Mouse (Mus musculus): Measurements from ENCODE around the gene Daglb. TPM values are rescaled to one million over a fixed set of nuclear protein-coding genes. Genes with fewer than 3 reads are reported as not detected.

The Daglb gene
- polyA plus RNA-seq, 1 experiment from 2014 or later: 10.3 TPM

DNA sequence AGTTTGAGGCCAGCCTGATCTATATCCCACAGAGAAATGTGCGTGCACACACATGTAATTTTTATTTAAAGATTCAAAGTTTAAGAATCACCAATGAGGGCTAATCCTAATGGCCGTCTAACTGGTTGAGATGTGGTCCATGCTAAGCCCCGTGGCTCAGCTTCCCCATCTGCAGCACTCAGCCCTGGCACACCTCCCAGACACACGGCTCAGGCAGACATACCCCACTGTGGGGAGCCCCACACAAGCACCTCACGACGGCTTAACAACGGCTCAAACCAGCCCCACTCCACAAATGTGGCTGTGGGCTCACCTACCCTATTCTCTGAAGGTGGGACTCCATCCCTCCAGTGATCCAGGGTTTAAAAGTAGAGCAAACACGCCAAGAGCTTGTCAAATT, 40.7 kb downstream of the Daglb start:
- Histone ChIP-seq H3K9me3 (replicated peaks; ENCODE audit: control insufficient read depth, low read length) (no peaks in the 10 kb centered on the region), H3K4me3 (replicated peaks; ENCODE audit: low read length) (no peak overlapping the region), H3K27me3 (ENCODE audit: control insufficient read depth, insufficient read depth, low read length) (no peaks in the 10 kb centered on the region), H3K4me1 (ENCODE audit: control insufficient read depth, insufficient read depth, low read length) (peaks cover 11% of the 10 kb centered on the region; the same call in 1 of the 2 replicates), H3K9ac (ENCODE audit: low read length) (no peak overlapping the region), H3K36me3 (ENCODE audit: control insufficient read depth, insufficient read depth, low read length) (0 out of 2 replicates have a peak, but pooled peaks cover 10% of the 10 kb centered on the region), H3K27ac (ENCODE audit: low read length) (no peak overlapping the region), H3K4me2 (ENCODE audit: low read depth, low read length) (no peak overlapping the region)
- ATAC-seq (ENCODE audit: insufficient read depth, low FRiP score): no peak
- WGBS: 76% methylated on average over 8 of the region's 8 CpGs

DNA sequence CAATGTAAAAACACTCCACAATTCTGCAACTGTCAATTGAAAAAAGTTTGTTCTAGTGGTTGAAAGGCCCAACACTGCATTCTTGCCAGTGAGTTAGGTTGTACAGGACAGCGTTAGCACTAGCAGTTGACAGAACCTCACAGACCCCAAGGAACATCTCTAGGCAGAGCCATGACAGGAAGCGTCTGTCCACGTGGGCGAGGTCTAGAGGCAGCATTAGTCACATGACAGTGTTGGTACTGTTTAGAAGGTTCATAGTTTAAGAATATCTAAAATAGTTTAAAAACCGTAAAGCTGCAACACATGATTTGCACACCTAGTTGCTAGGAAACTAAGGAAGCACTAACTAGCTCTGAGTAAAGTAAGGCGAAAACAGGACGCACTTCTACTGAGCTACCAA, 41.2 kb downstream of the Daglb start:
- Histone ChIP-seq H3K36me3 (ENCODE audit: control insufficient read depth, insufficient read depth, low read length) (0 out of 2 replicates have a peak, but pooled peaks cover 10% of the 10 kb centered on the region), H3K9ac (ENCODE audit: low read length) (no peak overlapping the region), H3K4me1 (ENCODE audit: control insufficient read depth, insufficient read depth, low read length) (peaks cover 15% of the 10 kb centered on the region; the same call in 1 of the 2 replicates), H3K4me3 (replicated peaks; ENCODE audit: low read length) (no peak overlapping the region), H3K27ac (ENCODE audit: low read length) (no peak overlapping the region), H3K4me2 (ENCODE audit: low read depth, low read length) (no peak overlapping the region), H3K9me3 (replicated peaks; ENCODE audit: control insufficient read depth, low read length) (no peaks in the 10 kb centered on the region), H3K27me3 (ENCODE audit: control insufficient read depth, insufficient read depth, low read length) (no peaks in the 10 kb centered on the region)
- ATAC-seq (ENCODE audit: insufficient read depth, low FRiP score): no peak
- WGBS: 74% methylated on average over 7 of the region's 7 CpGs

DNA sequence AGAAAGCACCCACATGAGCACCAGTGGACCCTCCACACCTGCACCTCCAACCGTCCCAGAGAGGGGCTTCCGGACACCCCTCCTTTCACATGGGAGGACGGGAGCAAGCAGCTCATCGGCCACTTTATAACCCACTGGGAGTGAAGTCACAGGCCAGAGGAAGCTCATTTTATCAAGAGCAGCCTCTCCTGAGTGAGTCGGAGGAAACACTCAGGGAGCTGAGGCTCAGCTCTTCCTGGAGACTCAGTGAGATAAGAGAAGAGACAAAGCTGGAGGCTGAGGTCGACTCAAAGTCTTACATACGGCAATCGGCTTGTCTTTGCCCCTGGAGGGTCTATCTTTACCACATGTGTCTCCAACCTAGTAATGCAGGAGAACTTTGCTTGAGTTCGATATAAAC, 44.9 kb downstream of the Daglb start:
- peaks cover 34% of the 10 kb centered on the region; the same call in 1 of the 2 replicates for H3K4me1 ChIP-seq (ENCODE audit: control insufficient read depth, insufficient read depth, low read length)
- H3K9ac ChIP-seq (ENCODE audit: low read length): no peak overlapping the region
- 0 out of 2 replicates have a peak, but pooled peaks cover 10% of the 10 kb centered on the region for H3K36me3 ChIP-seq (ENCODE audit: control insufficient read depth, insufficient read depth, low read length)
- WGBS: 70% methylated on average over 9 of the region's 9 CpGs
- no peaks in the 10 kb centered on the region for H3K9me3 ChIP-seq (replicated peaks; ENCODE audit: control insufficient read depth, low read length)
- no peak overlapping the region for H3K27ac ChIP-seq (ENCODE audit: low read length)
- no peaks in the 10 kb centered on the region for H3K27me3 ChIP-seq (ENCODE audit: control insufficient read depth, insufficient read depth, low read length)
- no peak overlapping the region for H3K4me3 ChIP-seq (replicated peaks; ENCODE audit: low read length)
- no peak overlapping the region for H3K4me2 ChIP-seq (ENCODE audit: low read depth, low read length)
- no peak for ATAC-seq (ENCODE audit: insufficient read depth, low FRiP score)

DNA sequence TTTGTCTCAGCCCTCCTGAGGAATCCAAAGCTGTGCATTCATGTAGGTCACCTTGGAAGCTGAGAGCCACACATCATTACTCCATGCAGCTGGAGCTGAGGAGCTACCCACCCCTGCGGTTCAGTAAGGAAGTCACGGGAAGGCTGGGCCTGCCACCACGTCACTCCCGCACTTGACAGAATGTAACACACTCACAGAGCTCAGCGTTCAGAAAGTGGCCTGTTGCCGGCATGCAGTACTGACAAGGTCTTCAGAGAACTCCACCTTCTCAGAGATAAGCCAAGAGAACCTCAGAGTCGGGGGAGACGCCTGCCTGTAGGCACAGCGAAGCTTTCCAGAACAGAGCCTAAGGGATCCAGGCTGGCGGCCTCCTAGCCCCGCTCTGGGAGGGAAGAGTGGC, 45.4 kb downstream of the Daglb start:
- no peak for ATAC-seq (ENCODE audit: insufficient read depth, low FRiP score)
- H3K9me3 ChIP-seq (replicated peaks; ENCODE audit: control insufficient read depth, low read length): no peaks in the 10 kb centered on the region
- H3K27me3 ChIP-seq (ENCODE audit: control insufficient read depth, insufficient read depth, low read length): no peaks in the 10 kb centered on the region
- peaks cover 14% of the 10 kb centered on the region; the same call in 1 of the 2 replicates for H3K36me3 ChIP-seq (ENCODE audit: control insufficient read depth, insufficient read depth, low read length)
- no peak overlapping the region for H3K9ac ChIP-seq (ENCODE audit: low read length)
- H3K4me3 ChIP-seq (replicated peaks; ENCODE audit: low read length): no peak overlapping the region
- 68% methylated on average over 11 of the region's 11 CpGs for WGBS
- no peak overlapping the region for H3K4me2 ChIP-seq (ENCODE audit: low read depth, low read length)
- H3K27ac ChIP-seq (ENCODE audit: low read length): no peak overlapping the region
- peaks cover 34% of the 10 kb centered on the region; the same call in 1 of the 2 replicates for H3K4me1 ChIP-seq (ENCODE audit: control insufficient read depth, insufficient read depth, low read length)

DNA sequence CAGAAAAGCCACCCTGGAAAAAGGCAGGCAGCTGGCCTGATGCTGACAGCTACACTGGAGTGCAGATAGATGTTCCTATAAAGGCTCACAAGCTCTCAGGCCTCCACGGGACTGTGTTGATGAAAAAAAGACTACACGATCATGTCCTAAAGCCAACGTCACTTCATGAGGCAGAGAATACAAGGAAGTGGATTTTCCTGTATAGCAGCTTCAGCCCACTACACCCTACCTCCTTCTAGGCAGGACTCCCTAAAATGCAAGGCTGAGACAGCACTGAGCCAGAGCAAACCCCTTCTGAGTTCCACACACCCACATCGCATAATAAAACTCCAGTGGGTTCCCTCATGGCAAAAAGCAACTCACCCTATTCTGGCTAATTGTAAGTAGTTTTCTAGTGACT, 47.2 kb downstream of the Daglb start:
- H3K9ac ChIP-seq (ENCODE audit: low read length): no peak overlapping the region
- WGBS: 54% methylated on average over 4 of the region's 4 CpGs
- peaks cover 41% of the 10 kb centered on the region; the same call in 1 of the 2 replicates for H3K4me1 ChIP-seq (ENCODE audit: control insufficient read depth, insufficient read depth, low read length)
- ATAC-seq (ENCODE audit: insufficient read depth, low FRiP score): no peak
- H3K4me2 ChIP-seq (ENCODE audit: low read depth, low read length): no peak overlapping the region
- H3K4me3 ChIP-seq (replicated peaks; ENCODE audit: low read length): no peak overlapping the region
- H3K27ac ChIP-seq (ENCODE audit: low read length): peak overlapping the region; percentile 70
- no peaks in the 10 kb centered on the region for H3K27me3 ChIP-seq (ENCODE audit: control insufficient read depth, insufficient read depth, low read length)
- peaks cover 24% of the 10 kb centered on the region; the same call in 1 of the 2 replicates for H3K36me3 ChIP-seq (ENCODE audit: control insufficient read depth, insufficient read depth, low read length)
- no peaks in the 10 kb centered on the region for H3K9me3 ChIP-seq (replicated peaks; ENCODE audit: control insufficient read depth, low read length)

DNA sequence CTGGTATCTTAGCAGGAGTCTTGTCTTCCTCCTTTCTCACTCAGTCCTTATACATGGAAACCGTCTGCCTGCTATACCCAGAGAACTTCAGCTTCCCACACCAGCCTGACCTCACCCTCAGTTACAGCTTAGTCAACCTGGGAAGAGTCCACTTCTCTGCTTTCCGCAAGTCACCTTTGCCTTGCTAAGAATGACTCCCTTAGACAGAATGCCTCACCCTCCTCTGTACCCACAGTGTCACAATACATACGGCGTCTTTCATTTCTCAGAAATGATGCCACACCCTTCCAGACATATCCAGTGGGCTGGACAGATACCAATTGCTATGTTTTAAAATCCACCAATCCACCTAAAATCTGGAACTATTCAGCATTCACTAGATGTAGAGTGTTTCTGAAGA, 47.9 kb downstream of the Daglb start:
- H3K27me3 ChIP-seq (ENCODE audit: control insufficient read depth, insufficient read depth, low read length): no peaks in the 10 kb centered on the region
- no peak overlapping the region for H3K4me3 ChIP-seq (replicated peaks; ENCODE audit: low read length)
- H3K36me3 ChIP-seq (ENCODE audit: control insufficient read depth, insufficient read depth, low read length): peaks cover 22% of the 10 kb centered on the region; the same call in 1 of the 2 replicates
- 71% methylated on average over 4 of the region's 4 CpGs for WGBS
- H3K4me2 ChIP-seq (ENCODE audit: low read depth, low read length): no peak overlapping the region
- peak overlapping the region; percentile 70 for H3K27ac ChIP-seq (ENCODE audit: low read length)
- H3K9me3 ChIP-seq (replicated peaks; ENCODE audit: control insufficient read depth, low read length): no peaks in the 10 kb centered on the region
- peaks cover 48% of the 10 kb centered on the region for H3K4me1 ChIP-seq (ENCODE audit: control insufficient read depth, insufficient read depth, low read length)
- ATAC-seq (ENCODE audit: insufficient read depth, low FRiP score): peak; percentile 26; the same call in 1 of the 2 replicates
- H3K9ac ChIP-seq (ENCODE audit: low read length): no peak overlapping the region

DNA sequence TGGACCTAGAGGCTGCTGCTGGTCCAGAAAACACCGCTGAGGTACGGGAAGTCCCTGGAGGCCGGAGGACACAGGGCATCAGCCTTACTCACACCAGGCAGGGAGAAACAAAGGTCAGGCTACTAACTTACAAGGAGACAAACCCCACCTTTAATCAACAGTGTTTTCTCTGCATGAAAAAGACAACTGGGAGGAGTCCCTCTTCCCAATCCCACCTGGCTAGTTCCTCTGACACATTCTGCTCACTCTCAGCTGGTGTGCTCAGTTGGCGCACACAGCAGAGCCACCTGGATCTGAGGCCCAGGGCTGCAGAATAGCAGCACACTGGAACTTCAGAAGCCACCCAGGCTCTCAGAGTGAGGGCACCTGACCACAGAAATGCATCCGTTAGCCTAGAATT, 50.5 kb downstream of the Daglb start:
- Histone ChIP-seq H3K4me3 (replicated peaks; ENCODE audit: low read length) (no peak overlapping the region), H3K27ac (ENCODE audit: low read length) (no peak overlapping the region), H3K9me3 (replicated peaks; ENCODE audit: control insufficient read depth, low read length) (no peaks in the 10 kb centered on the region), H3K4me2 (ENCODE audit: low read depth, low read length) (no peak overlapping the region), H3K36me3 (ENCODE audit: control insufficient read depth, insufficient read depth, low read length) (peaks cover 18% of the 10 kb centered on the region; the same call in 1 of the 2 replicates), H3K27me3 (ENCODE audit: control insufficient read depth, insufficient read depth, low read length) (no peaks in the 10 kb centered on the region), H3K9ac (ENCODE audit: low read length) (no peak overlapping the region), H3K4me1 (ENCODE audit: control insufficient read depth, insufficient read depth, low read length) (peaks cover 59% of the 10 kb centered on the region)
- WGBS: 91% methylated on average over 5 of the region's 5 CpGs
- no peak for ATAC-seq (ENCODE audit: insufficient read depth, low FRiP score)

DNA sequence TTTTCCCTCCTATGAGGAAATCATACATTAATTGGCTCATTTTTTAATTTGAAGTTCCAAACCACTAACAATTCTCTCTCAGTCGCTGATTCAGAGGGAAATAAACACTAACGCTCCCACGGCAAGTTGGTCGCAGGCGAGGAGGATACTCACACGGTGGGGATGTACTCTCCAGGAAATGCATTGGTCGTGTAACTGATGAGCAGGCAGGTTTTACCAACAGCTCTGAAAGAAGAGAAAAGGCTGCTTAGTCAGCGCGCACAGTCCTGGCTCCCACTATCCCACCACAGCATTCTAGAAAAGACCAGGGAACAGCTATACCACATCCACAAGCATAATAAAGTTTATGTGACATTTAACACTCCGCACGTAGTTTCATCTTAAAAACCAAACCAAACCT, 52.6 kb downstream of the Daglb start:
- Histone ChIP-seq H3K4me3 (replicated peaks; ENCODE audit: low read length) (no peak overlapping the region), H3K27ac (ENCODE audit: low read length) (peak overlapping the region; percentile 95), H3K36me3 (ENCODE audit: control insufficient read depth, insufficient read depth, low read length) (peaks cover 18% of the 10 kb centered on the region; the same call in 1 of the 2 replicates), H3K9ac (ENCODE audit: low read length) (peak overlapping the region; percentile 16; the same call in 1 of the 2 replicates), H3K9me3 (replicated peaks; ENCODE audit: control insufficient read depth, low read length) (no peaks in the 10 kb centered on the region), H3K27me3 (ENCODE audit: control insufficient read depth, insufficient read depth, low read length) (no peaks in the 10 kb centered on the region), H3K4me2 (ENCODE audit: low read depth, low read length) (peak overlapping the region; percentile 22), H3K4me1 (ENCODE audit: control insufficient read depth, insufficient read depth, low read length) (peaks cover 60% of the 10 kb centered on the region)
- 70% methylated on average over 11 of the region's 11 CpGs for WGBS
- no peak for ATAC-seq (ENCODE audit: insufficient read depth, low FRiP score)

DNA sequence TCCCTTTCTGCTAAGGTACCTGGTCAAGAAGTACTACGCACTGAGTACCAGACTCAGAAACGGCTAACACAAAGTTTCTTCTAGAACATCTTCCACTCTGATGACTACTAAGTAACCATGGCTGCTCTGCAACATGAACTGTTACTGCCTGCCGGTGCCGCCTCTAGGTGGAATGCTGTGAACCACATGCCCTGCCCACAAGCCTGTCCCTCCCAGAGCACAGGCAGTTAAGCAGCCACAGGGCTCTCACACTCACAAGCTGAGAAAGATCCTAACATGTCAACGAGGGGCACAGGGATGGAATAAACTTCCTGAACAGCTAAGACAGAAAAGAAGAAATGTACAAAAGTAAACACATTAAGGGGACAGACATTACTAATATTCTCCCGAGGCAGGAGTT, 53.1 kb downstream of the Daglb start:
- Histone ChIP-seq H3K4me3 (replicated peaks; ENCODE audit: low read length) (no peak overlapping the region), H3K27ac (ENCODE audit: low read length) (peak overlapping the region; percentile 95), H3K36me3 (ENCODE audit: control insufficient read depth, insufficient read depth, low read length) (peaks cover 18% of the 10 kb centered on the region; the same call in 1 of the 2 replicates), H3K9ac (ENCODE audit: low read length) (peak overlapping the region; percentile 16; the same call in 1 of the 2 replicates), H3K4me2 (ENCODE audit: low read depth, low read length) (peak overlapping the region; percentile 22), H3K27me3 (ENCODE audit: control insufficient read depth, insufficient read depth, low read length) (no peaks in the 10 kb centered on the region), H3K4me1 (ENCODE audit: control insufficient read depth, insufficient read depth, low read length) (peaks cover 56% of the 10 kb centered on the region), H3K9me3 (replicated peaks; ENCODE audit: control insufficient read depth, low read length) (no peaks in the 10 kb centered on the region)
- WGBS: 40% methylated on average over 6 of the region's 6 CpGs
- ATAC-seq (ENCODE audit: insufficient read depth, low FRiP score): no peak
